Mouse (Mus musculus): ENCODE measurements around the gene Slc7a7.

- TF ChIP-seq POLR2A (IDR thresholded peaks at IDR 0.05; ENCODE audit: control insufficient read depth, low read depth, low read length) = no peak
- no peak for TF ChIP-seq CTCF (IDR thresholded peaks at IDR 0.05; ENCODE audit: control insufficient read depth, insufficient read depth, insufficient replicate concordance, low read depth, low read length)
Measured at GRCm38 (mm10) chr14:54396685-54397084, 20.9 kb downstream of the Slc7a7 start.

All from testis, adult 2 months (tissue).